Mouse (Mus musculus) CD8-positive naive resting alpha-beta T cell, adult 2 months (primary cell): ENCODE measurements around the gene Snrnp70.

ENCODE experiments used
- DNase-seq, 2 experiments: peaks; one replicate each; pipeline ENCODE4 v3.0.0; 2022; ENCODE audit warnings: low read depth in 2 of 2, low spot score in 2 of 2

Gene Snrnp70

GRCm38 (mm10) chr7:45395578-45396336 is at the start of gene Snrnp70:
TSS of gene Snrnp70 (minus strand) at chr7:45395742.
- DNase-seq: peak; percentile 99 to 100

- no peak for DNase-seq
These were observed 48.2 kb upstream of the Snrnp70 start for GRCm38 (mm10) chr7:45443526-45444420.

- DNase-seq: no peak
These were observed 42.2 kb upstream of the Snrnp70 start, which contains the start of gene Ruvbl2 for GRCm38 (mm10) chr7:45437521-45438276. TSS of gene Ruvbl2 (minus strand) at chr7:45438096.

- DNase-seq: no peak
These were observed 41.5 kb upstream of the Snrnp70 start for GRCm38 (mm10) chr7:45437046-45437445.

GRCm38 (mm10) chr7:45436444-45436843 is 40.9 kb upstream of the Snrnp70 start:
- DNase-seq: no peak

- no peak for DNase-seq
These were observed 39.5 kb upstream of the Snrnp70 start for GRCm38 (mm10) chr7:45435038-45435437.

- peak; percentile 100 for DNase-seq
These were observed 38.9 kb upstream of the Snrnp70 start, which contains the start of gene Gys1 for GRCm38 (mm10) chr7:45434203-45435015. TSS of gene Gys1 (plus strand) at chr7:45434844.

- DNase-seq: no peak
These were observed 38.3 kb upstream of the Snrnp70 start for GRCm38 (mm10) chr7:45433835-45434202.

GRCm38 (mm10) chr7:45426556-45426955 is 31.0 kb upstream of the Snrnp70 start:
- no peak for DNase-seq

- DNase-seq: no peak
These were observed 25.7 kb upstream of the Snrnp70 start for GRCm38 (mm10) chr7:45421194-45421593.

GRCm38 (mm10) chr7:45420615-45420919 is 25.0 kb upstream of the Snrnp70 start, which contains the start of gene Lhb:
TSS of gene Lhb (plus strand) at chr7:45420820.
- DNase-seq: no peak

- no peak for DNase-seq
These were observed 24.5 kb upstream of the Snrnp70 start for GRCm38 (mm10) chr7:45419859-45420614.

- DNase-seq: no peak
These were observed 22.5 kb upstream of the Snrnp70 start for GRCm38 (mm10) chr7:45417962-45418492.

GRCm38 (mm10) chr7:45415636-45416035 is 20.1 kb upstream of the Snrnp70 start:
- DNase-seq: no peak

- no peak for DNase-seq
These were observed 19.2 kb upstream of the Snrnp70 start for GRCm38 (mm10) chr7:45414740-45415224.

GRCm38 (mm10) chr7:45413864-45414739 is 18.6 kb upstream of the Snrnp70 start:
- no peak for DNase-seq

GRCm38 (mm10) chr7:45413113-45413863 is 17.7 kb upstream of the Snrnp70 start, which contains the start of gene Ntf5:
TSS of gene Ntf5 (plus strand) at chr7:45413695.
- DNase-seq: no peak

- DNase-seq: no peak
These were observed 16.9 kb upstream of the Snrnp70 start for GRCm38 (mm10) chr7:45412421-45412820.
